Comparison of ENCODE assay signal across 8 mouse cellular contexts in genomic region chr6:83455328-83456130, GRCm38 (mm10). TPM values are rescaled to one million over a fixed set of nuclear protein-coding genes. Genes with fewer than 3 reads are reported as not detected.
A peak's percentile ranks its signal among the peaks of the same experiment; 100 is the strongest.
DNase-seq lines count a peak whose midpoint lies in the region; ATAC-seq lines count a peak whose summit lies in the region.

No protein-coding gene starts in this region.

- H3K36me3 ChIP-seq in hindbrain, embryonic 12.5 days: peaks cover 2% of the 10 kb centered on the region; the same call in 1 of the 2 replicates
- H3K36me3 ChIP-seq in lung, embryonic 16.5 days (ENCODE audit: control insufficient read depth, insufficient read depth, low read length): peaks cover 2% of the 10 kb centered on the region; the same call in 1 of the 2 replicates

- peak overlapping the region; percentile 91 for H3K4me2 ChIP-seq in hindbrain, embryonic 12.5 days (replicated peaks)
- H3K4me2 ChIP-seq in lung, embryonic 16.5 days (ENCODE audit: low read depth, low read length): peak overlapping the region; percentile 94

- peak; percentile 78 for DNase-seq in 416B (ENCODE audit: low read depth)
- DNase-seq in CD4-positive helper T cell, adult 2 months (ENCODE audit: low read depth, low spot score): peak; percentile 73
- DNase-seq in embryo, embryonic 11 days: peak; percentile 70
- DNase-seq in retina, embryonic 14.5 days (ENCODE audit: low spot score): peak; percentile 56
- no peak for DNase-seq in frontal cortex, postnatal 36 days (ENCODE audit: low spot score in 2 of 2)

- peak; percentile 30 for ATAC-seq in hindbrain, embryonic 12.5 days (ENCODE audit: low FRiP score)
- peak; percentile 34 for ATAC-seq in lung, embryonic 16.5 days (ENCODE audit: low read depth)
- no peak for ATAC-seq in frontal cortex, adult (ENCODE audit: low TSS enrichment)

- H3K9me3 ChIP-seq in hindbrain, embryonic 12.5 days (replicated peaks): no peaks in the 10 kb centered on the region
- no peaks in the 10 kb centered on the region for H3K9me3 ChIP-seq in lung, embryonic 16.5 days (ENCODE audit: control insufficient read depth, low read length)

- H3K4me3 ChIP-seq in hindbrain, embryonic 12.5 days: peak overlapping the region; percentile 91
- H3K4me3 ChIP-seq in lung, embryonic 16.5 days (ENCODE audit: low read length): peak overlapping the region; percentile 85

- peaks cover 64% of the 10 kb centered on the region for H3K4me1 ChIP-seq in hindbrain, embryonic 12.5 days
- H3K4me1 ChIP-seq in lung, embryonic 16.5 days (replicated peaks; ENCODE audit: control insufficient read depth, insufficient read depth, low read length): peaks cover 69% of the 10 kb centered on the region

- 3% methylated on average over 28 of the region's 41 CpGs for WGBS in hindbrain, embryonic 12.5 days
- WGBS in lung, embryonic 16.5 days: 1% methylated on average over 28 of the region's 41 CpGs

- H3K27me3 ChIP-seq in hindbrain, embryonic 12.5 days: no peaks in the 10 kb centered on the region
- H3K27me3 ChIP-seq in lung, embryonic 16.5 days (ENCODE audit: control insufficient read depth, insufficient read depth, low read depth, low read length): no peaks in the 10 kb centered on the region

- H3K9ac ChIP-seq in hindbrain, embryonic 12.5 days: peak overlapping the region; percentile 97
- peak overlapping the region; percentile 91 for H3K9ac ChIP-seq in lung, embryonic 16.5 days (ENCODE audit: low read length)

- H3K27ac ChIP-seq in hindbrain, embryonic 12.5 days: peak overlapping the region; percentile 98
- H3K27ac ChIP-seq in lung, embryonic 16.5 days (ENCODE audit: low read length): peak overlapping the region; percentile 98

RNA-seq across cellular contexts. Expression of gene Tet3, which starts 3.4 kb away (rescaled TPM):
- 63.3 and 63.9 TPM in 2 replicates for polyA plus RNA-seq in hindbrain, embryonic 12.5 days (2016; fragmentation: Nextera tagmentation; extraction: Ambion mirVana)
- polyA plus RNA-seq in lung, embryonic 16.5 days (2015; fragmentation: Nextera tagmentation; extraction: Ambion mirVana): 43.8 and 47.1 TPM in 2 replicates

RNA-seq across cellular contexts. Expression of gene Dguok, which starts 51.2 kb away (rescaled TPM):
- 64.3 and 64.5 TPM in 2 replicates for polyA plus RNA-seq in hindbrain, embryonic 12.5 days (2016; fragmentation: Nextera tagmentation; extraction: Ambion mirVana)
- polyA plus RNA-seq in lung, embryonic 16.5 days (2015; fragmentation: Nextera tagmentation; extraction: Ambion mirVana): 78.3 and 87.0 TPM in 2 replicates

Comparison
In these comparisons a context has a peak if more than half of its experiments do, and no peak if none do; other contexts are left out.
1. DNase-seq: peak in 416B (single experiment), CD4-positive helper T cell, adult 2 months (single experiment), embryo, embryonic 11 days (single experiment) and retina, embryonic 14.5 days (single experiment); none in frontal cortex, postnatal 36 days (0 of 2).